20 mouse cellular contexts compared by ENCODE assay signal in genomic region chr17:35538476-35538875, GRCm38 (mm10). TPM values are rescaled to one million over a fixed set of nuclear protein-coding genes. Genes with fewer than 3 reads are reported as not detected.
DNase-seq lines count a peak whose midpoint lies in the region; ATAC-seq lines count a peak whose summit lies in the region.
"Had no signal": no experiment of that assay in that cellular context is flagged by ENCODE, and none has a peak within 500 bp of the region (broad histone marks: within the 10 kb centered on the region; RNA-seq: fewer than 3 reads in every experiment).

No protein-coding gene starts in this region.

- no peak overlapping the region for H3K27ac ChIP-seq in midbrain, embryonic 11.5 days (ENCODE audit: low read depth, low read length)
- H3K27ac ChIP-seq in midbrain, embryonic 10.5 days (replicated peaks) = no peak overlapping the region
- H3K27ac ChIP-seq in intestine, embryonic 16.5 days (ENCODE audit: low read length) = no peak overlapping the region

- H3K36me3 ChIP-seq in midbrain, embryonic 11.5 days (ENCODE audit: control insufficient read depth, insufficient read depth, low read length) = no peaks in the 10 kb centered on the region
- H3K36me3 ChIP-seq in midbrain, embryonic 10.5 days = no peaks in the 10 kb centered on the region
- H3K36me3 ChIP-seq in intestine, embryonic 16.5 days (ENCODE audit: control insufficient read depth, insufficient read depth, low read length) = no peaks in the 10 kb centered on the region
- H3K36me3 ChIP-seq: G1E had no signal

- H3K9ac ChIP-seq in midbrain, embryonic 11.5 days (ENCODE audit: low read length) = no peak overlapping the region
- no peak overlapping the region for H3K9ac ChIP-seq in intestine, embryonic 16.5 days (ENCODE audit: low read depth, low read length)

- ATAC-seq in midbrain, embryonic 11.5 days (ENCODE audit: low FRiP score) = no peak
- no peak for ATAC-seq in intestine, embryonic 16.5 days
- ATAC-seq: activated CD4-positive, CD25-positive, alpha-beta regulatory T cell, adult 4 months; CD4-positive, CD25-positive, alpha-beta regulatory T cell, adult 4 months; Patski had no signal

- H3K4me2 ChIP-seq in midbrain, embryonic 11.5 days = no peak overlapping the region
- H3K4me2 ChIP-seq in intestine, embryonic 16.5 days (ENCODE audit: low read depth, low read length) = no peak overlapping the region

- H3K9me3 ChIP-seq in midbrain, embryonic 11.5 days (ENCODE audit: control insufficient read depth, low read length) = no peaks in the 10 kb centered on the region
- H3K9me3 ChIP-seq in midbrain, embryonic 10.5 days (replicated peaks) = no peaks in the 10 kb centered on the region
- no peaks in the 10 kb centered on the region for H3K9me3 ChIP-seq in intestine, embryonic 16.5 days (ENCODE audit: control insufficient read depth, low read length)
- H3K9me3 ChIP-seq: G1E had no signal

- WGBS in midbrain, embryonic 11.5 days = 92% methylated on average over 1 of the region's 1 CpGs
- WGBS in midbrain, embryonic 10.5 days = 79% methylated on average over 1 of the region's 1 CpGs
- 74% methylated on average over 1 of the region's 1 CpGs for WGBS in intestine, embryonic 16.5 days

- H3K4me1 ChIP-seq in midbrain, embryonic 11.5 days (ENCODE audit: control insufficient read depth, insufficient read depth, low read length) = peaks cover 5% of the 10 kb centered on the region; the same call in 1 of the 2 replicates
- H3K4me1 ChIP-seq in midbrain, embryonic 10.5 days = peaks cover 12% of the 10 kb centered on the region
- no peaks in the 10 kb centered on the region for H3K4me1 ChIP-seq in intestine, embryonic 16.5 days (ENCODE audit: control insufficient read depth, insufficient read depth, low read length)

- no peaks in the 10 kb centered on the region for H3K27me3 ChIP-seq in midbrain, embryonic 11.5 days (ENCODE audit: control insufficient read depth, insufficient read depth, low read length)
- no peaks in the 10 kb centered on the region for H3K27me3 ChIP-seq in midbrain, embryonic 10.5 days (ENCODE audit: low read depth, poor library complexity, severe bottlenecking)
- H3K27me3 ChIP-seq in intestine, embryonic 16.5 days (replicated peaks; ENCODE audit: control insufficient read depth, insufficient read depth, low read length) = no peaks in the 10 kb centered on the region
- H3K27me3 ChIP-seq: Patski had no signal

- DNase-seq in midbrain, embryonic 11.5 days (ENCODE audit: low spot score, missing footprints) = peak; percentile 67
- no peak for DNase-seq in midbrain, embryonic 10.5 days (ENCODE audit: low spot score)
- DNase-seq in yolk sac, embryonic 10.5 days (ENCODE audit: low spot score) = peak; percentile 75
- DNase-seq: adrenal gland, adult 2 months; adrenal gland, adult 8-10 months; adrenal gland, postnatal 10 days; adrenal gland, postnatal 14 days; adrenal gland, postnatal 25 days; adrenal gland, postnatal 36 days; B cell, adult 2 months; cerebellum, adult 11 months; cerebellum, adult 11-12 months; cerebellum, adult 18-20 months had no signal

- no peak overlapping the region for H3K4me3 ChIP-seq in midbrain, embryonic 11.5 days (ENCODE audit: low read depth, low read length)
- H3K4me3 ChIP-seq in midbrain, embryonic 10.5 days = no peak overlapping the region
- H3K4me3 ChIP-seq in intestine, embryonic 16.5 days (ENCODE audit: low read length) = no peak overlapping the region

RNA-seq across cellular contexts. Expression of gene Psors1c2, which starts 5.5 kb away (rescaled TPM):
- 0.22 and 0.46 TPM in 2 replicates for polyA plus RNA-seq in midbrain, embryonic 11.5 days (2014; fragmentation: Nextera tagmentation; extraction: Ambion mirVana)
- 1.4 and 2.0 TPM in 2 replicates for polyA plus RNA-seq in midbrain, embryonic 10.5 days (2016; fragmentation: Nextera tagmentation; extraction: Ambion mirVana)
- 0.66 and 0.81 TPM in 2 replicates for polyA plus RNA-seq in intestine, embryonic 16.5 days (2015; fragmentation: Nextera tagmentation; extraction: Ambion mirVana)
- polyA plus RNA-seq: activated CD4-positive, CD25-positive, alpha-beta regulatory T cell, adult 4 months; adrenal gland, adult 2 months had no signal

RNA-seq across cellular contexts. Expression of gene Cdsn, which starts 13.5 kb away (rescaled TPM):
- polyA plus RNA-seq in midbrain, embryonic 11.5 days (2014; fragmentation: Nextera tagmentation; extraction: Ambion mirVana) = 0.08 TPM in 1 of 2 replicates, not detected in the other
- polyA plus RNA-seq in midbrain, embryonic 10.5 days (2016; fragmentation: Nextera tagmentation; extraction: Ambion mirVana) = 0.07 and 0.10 TPM in 2 replicates
- 0.10 TPM in 2 replicates for polyA plus RNA-seq in intestine, embryonic 16.5 days (2015; fragmentation: Nextera tagmentation; extraction: Ambion mirVana)
- polyA plus RNA-seq: activated CD4-positive, CD25-positive, alpha-beta regulatory T cell, adult 4 months; CD4-positive, CD25-positive, alpha-beta regulatory T cell, adult 4 months; G1E had no signal

RNA-seq across cellular contexts. Expression of gene Cchcr1, which starts 21.6 kb away (rescaled TPM):
- 8.9 and 10.8 TPM in 2 replicates for polyA plus RNA-seq in midbrain, embryonic 11.5 days (2014; fragmentation: Nextera tagmentation; extraction: Ambion mirVana)
- polyA plus RNA-seq in midbrain, embryonic 10.5 days (2016; fragmentation: Nextera tagmentation; extraction: Ambion mirVana) = 23.4 and 23.6 TPM in 2 replicates
- 12.5 and 15.7 TPM in 2 replicates for polyA plus RNA-seq in intestine, embryonic 16.5 days (2015; fragmentation: Nextera tagmentation; extraction: Ambion mirVana)

RNA-seq across cellular contexts. Expression of gene Tcf19, which starts 21.9 kb away (rescaled TPM):
- polyA plus RNA-seq in midbrain, embryonic 11.5 days (2014; fragmentation: Nextera tagmentation; extraction: Ambion mirVana) = 56.7 and 57.7 TPM in 2 replicates
- polyA plus RNA-seq in midbrain, embryonic 10.5 days (2016; fragmentation: Nextera tagmentation; extraction: Ambion mirVana) = 56.7 and 58.8 TPM in 2 replicates
- 57.7 and 68.3 TPM in 2 replicates for polyA plus RNA-seq in intestine, embryonic 16.5 days (2015; fragmentation: Nextera tagmentation; extraction: Ambion mirVana)

RNA-seq across cellular contexts. Expression of gene 2300002M23Rik, which starts 28.8 kb away (rescaled TPM):
- not detected in 2 replicates for polyA plus RNA-seq in midbrain, embryonic 11.5 days (2014; fragmentation: Nextera tagmentation; extraction: Ambion mirVana)
- not detected in 2 replicates for polyA plus RNA-seq in midbrain, embryonic 10.5 days (2016; fragmentation: Nextera tagmentation; extraction: Ambion mirVana)
- polyA plus RNA-seq in intestine, embryonic 16.5 days (2015; fragmentation: Nextera tagmentation; extraction: Ambion mirVana) = not detected in 2 replicates
- polyA plus RNA-seq: activated CD4-positive, CD25-positive, alpha-beta regulatory T cell, adult 4 months; adrenal gland, adult 2 months; brain, embryonic 14.5 days; C2C12; CD4-positive, CD25-positive, alpha-beta regulatory T cell, adult 4 months; G1E; Patski had no signal
